Mouse (Mus musculus) frontal cortex, adult 2 months (tissue): ENCODE results near the gene Gm9733. TPM values are rescaled to one million over a fixed set of nuclear protein-coding genes. Genes with fewer than 3 reads are reported as not detected.
"Not testable (repeated sequence)": the region's sequence is repeated elsewhere in the genome, so short reads cannot be mapped to it uniquely, and the experiment has no call there.

Experiments
- DNase-seq, 2 experiments: peaks; one replicate each; pipeline ENCODE4 v3.0.0; 2022; ENCODE audit warnings: low spot score in 1 of 2; ENCODE audit errors: extremely low spot score in 1 of 2
- polyA plus RNA-seq: library from polyadenylated mRNA; depleted of rRNA; stranded (reverse); fragments of >200 nt; gene quantifications from 2 replicates; pipeline ENCODE4 v1.2.3, GENCODE M21; 2012; rRNA removed

Gm9733 gene
- not detected in 2 replicates for polyA plus RNA-seq

DNA sequence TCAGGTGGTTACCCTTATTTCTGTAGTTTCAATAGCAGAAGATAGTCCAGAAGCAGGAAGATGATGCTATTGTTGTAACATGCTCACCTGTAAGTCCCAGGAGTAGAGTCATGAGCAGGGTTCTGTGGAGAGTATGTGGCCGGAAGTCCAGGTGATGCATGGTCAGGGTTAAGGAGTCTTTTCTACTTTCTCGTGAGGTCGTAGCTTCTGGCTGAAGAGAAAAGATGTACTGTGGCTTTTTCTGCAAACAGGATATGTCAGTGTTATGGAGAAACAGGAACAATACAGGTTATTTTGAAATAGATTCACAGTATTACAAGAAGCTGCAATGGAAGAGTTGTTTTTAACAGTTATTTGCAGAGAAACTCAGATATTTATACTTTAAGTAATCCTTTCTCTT lies at the start of gene Gm9733:
Gene Gm9733, minus strand, starts transcription at position 240 of the 400 bp plus-strand sequence.
- no peak for DNase-seq

- not testable (repeated sequence) for DNase-seq
Observed at GRCm38 (mm10) chr3:15355690-15356089, 23.6 kb upstream of the Gm9733 start.

- DNase-seq: not testable (repeated sequence)
Observed at GRCm38 (mm10) chr3:15350318-15350717, 18.2 kb upstream of the Gm9733 start.

- not testable (repeated sequence) for DNase-seq
Observed at GRCm38 (mm10) chr3:15345606-15346005, 13.5 kb upstream of the Gm9733 start.

DNA sequence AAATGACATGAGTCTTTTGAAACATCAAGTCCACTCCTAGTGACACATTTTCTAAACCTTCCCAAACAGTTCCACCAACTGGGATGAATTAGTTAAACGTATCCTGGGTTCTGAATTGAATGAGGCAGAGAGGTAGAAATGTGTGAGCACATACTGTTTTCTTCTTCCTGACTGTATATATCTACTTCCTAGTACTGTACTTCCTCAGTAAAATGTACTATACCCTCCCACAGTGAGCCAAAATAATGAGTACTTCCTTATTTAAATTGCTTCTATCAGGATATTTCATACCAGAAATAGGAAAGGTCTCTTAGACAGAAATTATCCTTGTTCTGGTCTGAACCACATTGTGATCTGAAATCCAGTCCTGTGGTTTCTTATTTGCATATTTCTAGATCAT lies 8.2 kb upstream of the Gm9733 start:
- no peak for DNase-seq

- DNase-seq: no peak
Observed at GRCm38 (mm10) chr3:15334182-15334581, 2.1 kb upstream of the Gm9733 start.

DNA sequence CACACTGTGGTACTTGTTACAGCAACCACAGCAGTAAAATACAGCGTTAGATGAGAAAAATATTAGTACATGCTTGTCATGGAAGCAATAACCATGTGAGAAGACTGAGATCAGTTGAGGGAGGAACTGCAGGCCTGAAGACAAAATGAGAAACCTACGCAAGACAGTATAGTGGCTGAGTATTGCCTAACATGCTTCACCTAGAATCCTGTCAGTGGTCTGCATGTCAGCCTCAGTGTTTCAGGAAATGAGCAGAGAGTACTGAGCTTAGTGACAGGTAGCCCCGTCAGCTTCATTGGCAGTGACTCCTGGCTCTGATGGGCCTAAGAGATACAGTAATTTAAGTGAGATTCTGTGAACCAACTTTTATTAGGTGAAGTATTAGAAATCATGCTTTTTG lies 557 bp downstream of the Gm9733 start:
- DNase-seq: no peak

- DNase-seq: no peak
Observed at GRCm38 (mm10) chr3:15329549-15329948, 2.6 kb downstream of the Gm9733 start.

DNA sequence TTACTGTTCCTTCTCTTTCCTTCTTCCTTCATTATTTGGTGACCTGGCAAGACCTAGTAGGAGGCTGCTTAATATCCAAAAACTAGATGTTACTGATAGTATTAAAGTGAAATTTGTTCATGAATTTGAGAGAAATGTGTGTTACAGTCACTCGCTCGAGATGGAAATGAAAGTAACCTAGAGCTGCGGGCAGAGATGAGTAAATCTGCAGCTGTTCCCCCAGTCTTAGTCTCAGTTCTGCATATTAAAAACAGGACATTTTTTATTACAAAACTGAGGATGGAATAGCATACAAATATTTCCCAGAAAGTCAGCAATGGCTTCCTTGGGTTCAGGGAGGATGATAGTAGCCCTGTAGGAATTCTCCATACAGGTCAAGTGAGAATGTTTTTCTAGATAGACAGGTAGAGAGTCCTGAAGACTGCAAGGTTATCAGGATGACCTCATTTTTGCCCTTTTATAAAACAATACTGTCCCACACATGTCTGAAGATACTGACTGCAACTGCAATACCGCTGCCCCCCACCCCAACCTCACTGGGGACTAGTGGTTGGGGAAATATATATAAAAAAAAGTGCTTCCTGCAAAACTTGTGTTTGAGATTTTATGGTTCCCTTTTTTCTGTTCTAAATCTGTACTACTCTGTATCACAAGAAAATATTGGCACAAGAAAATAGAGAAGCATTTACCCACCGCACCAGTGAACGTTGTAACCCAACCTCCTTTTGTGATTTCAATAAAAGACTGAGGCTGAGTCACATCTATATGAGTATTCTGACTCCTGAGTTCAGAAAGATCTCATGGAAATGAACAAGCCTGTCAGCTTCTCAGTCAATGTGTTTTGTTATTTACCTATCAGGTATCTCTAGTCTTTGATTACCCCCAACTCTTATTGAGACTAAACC lies 47.4 kb downstream of the Gm9733 start:
- DNase-seq: no peak

DNA sequence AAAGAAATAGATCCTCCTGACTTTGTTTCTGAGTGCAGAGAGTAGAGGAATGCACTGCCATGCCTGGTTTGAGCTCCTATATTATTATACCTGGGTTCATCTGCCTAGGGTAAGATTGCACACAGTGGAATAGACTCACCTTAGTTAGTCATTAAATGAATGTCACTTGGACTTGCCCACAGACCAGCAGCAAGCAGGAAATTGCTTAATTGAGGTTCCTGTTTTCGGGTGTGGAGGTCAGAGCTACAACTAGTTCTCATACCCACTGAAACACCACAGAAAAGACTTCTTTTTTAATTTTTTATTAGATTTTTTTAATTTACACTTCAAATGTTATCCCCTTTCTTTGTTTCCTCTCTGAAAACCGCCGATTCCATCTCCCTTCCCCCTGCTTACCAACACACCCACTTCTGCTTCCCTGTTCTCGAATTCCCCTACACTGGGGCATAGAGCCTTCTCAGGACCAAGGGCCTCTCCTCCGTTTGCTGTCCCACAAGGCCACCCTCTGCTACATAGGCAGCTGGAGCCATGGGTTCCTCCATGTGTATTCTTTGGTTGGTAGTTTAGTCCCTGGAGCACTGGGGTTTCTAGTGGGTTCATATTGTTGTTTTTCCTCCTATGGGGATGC lies 56.1 kb downstream of the Gm9733 start:
- no peak for DNase-seq

GRCm38 (mm10) chr3:15264450-15264849 lies 67.7 kb downstream of the Gm9733 start:
- peak in 1 of 2 experiments; percentile 74 for DNase-seq

DNA sequence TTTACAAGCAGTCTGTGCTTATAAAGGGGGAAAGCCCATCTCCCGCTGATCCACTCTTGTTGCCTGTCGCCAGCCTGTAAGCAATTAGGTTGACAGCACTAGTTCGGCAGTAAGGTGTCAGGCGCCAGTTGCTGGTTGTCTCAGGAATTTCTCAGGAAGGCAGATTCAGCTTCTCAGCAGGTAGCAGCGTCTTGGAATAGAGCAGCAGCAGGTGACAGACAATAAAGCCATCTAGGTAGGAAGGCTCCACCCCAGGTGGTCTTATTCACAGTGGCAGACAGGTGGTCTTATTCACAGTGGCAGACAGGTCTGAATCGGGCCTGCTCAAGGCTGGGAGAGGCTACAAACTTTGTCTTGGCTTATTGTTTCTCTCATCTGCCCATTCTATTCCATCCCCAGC lies 76.4 kb downstream of the Gm9733 start:
- no peak for DNase-seq

Other genes starting within 250 kb of the Gm9733 start
- gene Sirpb1a, start 94.2 kb upstream of the Gm9733 start, polyA plus RNA-seq: not detected in 2 replicates
- gene Sirpb1b, start 242.8 kb upstream of the Gm9733 start, polyA plus RNA-seq: not detected in 2 replicates